Mouse (Mus musculus): Measurements from ENCODE around the gene Mmrn2. TPM values are rescaled to one million over a fixed set of nuclear protein-coding genes. Genes with fewer than 3 reads are reported as not detected.

Gene Mmrn2
- 5.3 and 6.2 TPM in 2 replicates for polyA plus RNA-seq (2014; fragmentation: Nextera tagmentation; extraction: Ambion mirVana)

GRCm38 (mm10) chr14:34375415-34375904, at the start of gene Mmrn2:
Mmrn2 (plus strand) TSS chr14:34375465.
- Histone ChIP-seq H3K4me2 (peak within 1 kb of the TSS; percentile 31; the same call in 1 of the 2 replicates), H3K4me3 (ENCODE audit: low read depth, low read length) (0 out of 2 replicates have a peak within 1 kb of the TSS, but pooled peaks have one; percentile 11), H3K27ac (ENCODE audit: low read depth, low read length) (no peak within 1 kb of the TSS), H3K9ac (ENCODE audit: low read depth, low read length) (no peak within 1 kb of the TSS), H3K36me3 (ENCODE audit: control insufficient read depth, insufficient read depth, low read length) (no peaks in the 10 kb centered on the region), H3K4me1 (replicated peaks; ENCODE audit: control insufficient read depth, insufficient read depth, low read length) (no peaks in the 10 kb centered on the region), H3K27me3 (replicated peaks; ENCODE audit: control insufficient read depth, insufficient read depth, low read length) (no peaks in the 10 kb centered on the region), H3K9me3 (ENCODE audit: control insufficient read depth, low read length) (no peaks in the 10 kb centered on the region)
- no peak for ATAC-seq (replicated peaks; ENCODE audit: low FRiP score)
- 58% methylated on average over 13 of the region's 13 CpGs for WGBS
- DNase-seq (ENCODE audit: low spot score), result no peak

GRCm38 (mm10) chr14:34326606-34327005, 48.7 kb upstream of the Mmrn2 start:
- Histone ChIP-seq H3K27me3 (replicated peaks; ENCODE audit: control insufficient read depth, insufficient read depth, low read length) (no peaks in the 10 kb centered on the region), H3K4me1 (replicated peaks; ENCODE audit: control insufficient read depth, insufficient read depth, low read length) (0 out of 2 replicates have a peak, but pooled peaks cover 3% of the 10 kb centered on the region), H3K4me2 (no peak overlapping the region), H3K4me3 (ENCODE audit: low read depth, low read length) (no peak overlapping the region), H3K9me3 (ENCODE audit: control insufficient read depth, low read length) (no peaks in the 10 kb centered on the region), H3K36me3 (ENCODE audit: control insufficient read depth, insufficient read depth, low read length) (peaks cover 27% of the 10 kb centered on the region), H3K9ac (ENCODE audit: low read depth, low read length) (no peak overlapping the region), H3K27ac (ENCODE audit: low read depth, low read length) (no peak overlapping the region)
- no peak for ATAC-seq (replicated peaks; ENCODE audit: low FRiP score)
- 61% methylated on average over 3 of the region's 3 CpGs for WGBS
- DNase-seq (ENCODE audit: low spot score), result peak; percentile 15

GRCm38 (mm10) chr14:34327618-34328017, 47.6 kb upstream of the Mmrn2 start:
- Histone ChIP-seq H3K4me1 (replicated peaks; ENCODE audit: control insufficient read depth, insufficient read depth, low read length) (0 out of 2 replicates have a peak, but pooled peaks cover 3% of the 10 kb centered on the region), H3K27me3 (replicated peaks; ENCODE audit: control insufficient read depth, insufficient read depth, low read length) (no peaks in the 10 kb centered on the region), H3K4me3 (ENCODE audit: low read depth, low read length) (no peak overlapping the region), H3K9me3 (ENCODE audit: control insufficient read depth, low read length) (no peaks in the 10 kb centered on the region), H3K36me3 (ENCODE audit: control insufficient read depth, insufficient read depth, low read length) (peaks cover 27% of the 10 kb centered on the region), H3K27ac (ENCODE audit: low read depth, low read length) (no peak overlapping the region), H3K9ac (ENCODE audit: low read depth, low read length) (no peak overlapping the region), H3K4me2 (no peak overlapping the region)
- WGBS, result 33% methylated on average over 1 of the region's 1 CpGs
- DNase-seq (ENCODE audit: low spot score), result peak; percentile 15
- ATAC-seq (replicated peaks; ENCODE audit: low FRiP score), result no peak

GRCm38 (mm10) chr14:34330657-34331158, 44.6 kb upstream of the Mmrn2 start:
- DNase-seq (ENCODE audit: low spot score) (no peak), ATAC-seq (replicated peaks; ENCODE audit: low FRiP score) (no peak)
- Histone ChIP-seq H3K36me3 (ENCODE audit: control insufficient read depth, insufficient read depth, low read length) (peaks cover 30% of the 10 kb centered on the region), H3K9me3 (ENCODE audit: control insufficient read depth, low read length) (no peaks in the 10 kb centered on the region), H3K4me1 (replicated peaks; ENCODE audit: control insufficient read depth, insufficient read depth, low read length) (0 out of 2 replicates have a peak, but pooled peaks cover 3% of the 10 kb centered on the region), H3K4me3 (ENCODE audit: low read depth, low read length) (no peak overlapping the region), H3K27me3 (replicated peaks; ENCODE audit: control insufficient read depth, insufficient read depth, low read length) (no peaks in the 10 kb centered on the region), H3K27ac (ENCODE audit: low read depth, low read length) (no peak overlapping the region), H3K9ac (ENCODE audit: low read depth, low read length) (no peak overlapping the region), H3K4me2 (no peak overlapping the region)
- WGBS, result 88% methylated on average over 9 of the region's 9 CpGs

- H3K9ac ChIP-seq (ENCODE audit: low read depth, low read length), result no peak overlapping the region
- 88% methylated on average over 3 of the region's 3 CpGs for WGBS
- H3K4me1 ChIP-seq (replicated peaks; ENCODE audit: control insufficient read depth, insufficient read depth, low read length), result 0 out of 2 replicates have a peak, but pooled peaks cover 3% of the 10 kb centered on the region
- ATAC-seq (replicated peaks; ENCODE audit: low FRiP score), result no peak
- no peak for DNase-seq (ENCODE audit: low spot score)
- peaks cover 35% of the 10 kb centered on the region for H3K36me3 ChIP-seq (ENCODE audit: control insufficient read depth, insufficient read depth, low read length)
- H3K9me3 ChIP-seq (ENCODE audit: control insufficient read depth, low read length), result no peaks in the 10 kb centered on the region
- no peak overlapping the region for H3K4me3 ChIP-seq (ENCODE audit: low read depth, low read length)
- no peaks in the 10 kb centered on the region for H3K27me3 ChIP-seq (replicated peaks; ENCODE audit: control insufficient read depth, insufficient read depth, low read length)
- no peak overlapping the region for H3K4me2 ChIP-seq
- no peak overlapping the region for H3K27ac ChIP-seq (ENCODE audit: low read depth, low read length)
Measured at GRCm38 (mm10) chr14:34331886-34332285, 43.4 kb upstream of the Mmrn2 start.

- H3K36me3 ChIP-seq (ENCODE audit: control insufficient read depth, insufficient read depth, low read length), result peaks cover 37% of the 10 kb centered on the region
- 86% methylated on average over 5 of the region's 5 CpGs for WGBS
Measured at GRCm38 (mm10) chr14:34332476-34332875, 42.8 kb upstream of the Mmrn2 start.

GRCm38 (mm10) chr14:34339446-34339845, 35.8 kb upstream of the Mmrn2 start:
- Histone ChIP-seq H3K4me2 (no peak overlapping the region), H3K36me3 (ENCODE audit: control insufficient read depth, insufficient read depth, low read length) (peaks cover 43% of the 10 kb centered on the region), H3K4me1 (replicated peaks; ENCODE audit: control insufficient read depth, insufficient read depth, low read length) (no peaks in the 10 kb centered on the region), H3K9ac (ENCODE audit: low read depth, low read length) (no peak overlapping the region), H3K4me3 (ENCODE audit: low read depth, low read length) (no peak overlapping the region), H3K27me3 (replicated peaks; ENCODE audit: control insufficient read depth, insufficient read depth, low read length) (no peaks in the 10 kb centered on the region), H3K9me3 (ENCODE audit: control insufficient read depth, low read length) (no peaks in the 10 kb centered on the region), H3K27ac (ENCODE audit: low read depth, low read length) (no peak overlapping the region)
- WGBS, result 65% methylated on average over 1 of the region's 1 CpGs
- ATAC-seq (replicated peaks; ENCODE audit: low FRiP score) (no peak), DNase-seq (ENCODE audit: low spot score) (no peak)

More at GRCm38 (mm10) chr14:34332476-34332875, 42.8 kb upstream of the Mmrn2 start:
- no peaks in the 10 kb centered on the region for H3K27me3 ChIP-seq (replicated peaks; ENCODE audit: control insufficient read depth, insufficient read depth, low read length)
- no peaks in the 10 kb centered on the region for H3K4me1 ChIP-seq (replicated peaks; ENCODE audit: control insufficient read depth, insufficient read depth, low read length)
- no peak overlapping the region for H3K27ac ChIP-seq (ENCODE audit: low read depth, low read length)
- H3K4me3 ChIP-seq (ENCODE audit: low read depth, low read length), result no peak overlapping the region
- ATAC-seq (replicated peaks; ENCODE audit: low FRiP score), result no peak
- DNase-seq (ENCODE audit: low spot score), result no peak
- H3K9ac ChIP-seq (ENCODE audit: low read depth, low read length), result no peak overlapping the region
- H3K4me2 ChIP-seq, result no peak overlapping the region
- no peaks in the 10 kb centered on the region for H3K9me3 ChIP-seq (ENCODE audit: control insufficient read depth, low read length)

- ATAC-seq (replicated peaks; ENCODE audit: low FRiP score) (no peak), DNase-seq (ENCODE audit: low spot score) (no peak)
- 86% methylated on average over 4 of the region's 4 CpGs for WGBS
- Histone ChIP-seq H3K9me3 (ENCODE audit: control insufficient read depth, low read length) (no peaks in the 10 kb centered on the region), H3K27ac (ENCODE audit: low read depth, low read length) (no peak overlapping the region), H3K27me3 (replicated peaks; ENCODE audit: control insufficient read depth, insufficient read depth, low read length) (no peaks in the 10 kb centered on the region), H3K4me3 (ENCODE audit: low read depth, low read length) (no peak overlapping the region), H3K36me3 (ENCODE audit: control insufficient read depth, insufficient read depth, low read length) (peaks cover 27% of the 10 kb centered on the region), H3K4me1 (replicated peaks; ENCODE audit: control insufficient read depth, insufficient read depth, low read length) (no peaks in the 10 kb centered on the region), H3K4me2 (no peak overlapping the region), H3K9ac (ENCODE audit: low read depth, low read length) (no peak overlapping the region)
Measured at GRCm38 (mm10) chr14:34341993-34342392, 33.3 kb upstream of the Mmrn2 start.

GRCm38 (mm10) chr14:34343078-34343477, 32.2 kb upstream of the Mmrn2 start:
- no peak for ATAC-seq (replicated peaks; ENCODE audit: low FRiP score)
- H3K36me3 ChIP-seq (ENCODE audit: control insufficient read depth, insufficient read depth, low read length), result peaks cover 20% of the 10 kb centered on the region
- WGBS, result 74% methylated on average over 4 of the region's 4 CpGs

More at GRCm38 (mm10) chr14:34343078-34343477, 32.2 kb upstream of the Mmrn2 start:
- Histone ChIP-seq H3K4me2 (no peak overlapping the region), H3K9me3 (ENCODE audit: control insufficient read depth, low read length) (no peaks in the 10 kb centered on the region), H3K27ac (ENCODE audit: low read depth, low read length) (no peak overlapping the region), H3K27me3 (replicated peaks; ENCODE audit: control insufficient read depth, insufficient read depth, low read length) (no peaks in the 10 kb centered on the region), H3K9ac (ENCODE audit: low read depth, low read length) (no peak overlapping the region), H3K4me3 (ENCODE audit: low read depth, low read length) (no peak overlapping the region), H3K4me1 (replicated peaks; ENCODE audit: control insufficient read depth, insufficient read depth, low read length) (no peaks in the 10 kb centered on the region)
- DNase-seq (ENCODE audit: low spot score), result no peak

Data from liver, embryonic 11.5 days (tissue).